Mouse (Mus musculus): ENCODE measurements around the gene Gpr39.

GRCm38 (mm10) chr1:125701773-125702172 lies 25.0 kb downstream of the Gpr39 start:
- no peak for TF ChIP-seq POLR2A (IDR thresholded peaks at IDR 0.05; ENCODE audit: borderline replicate concordance, extremely low read depth, low read depth, low read length)
- no peak for TF ChIP-seq CTCF (IDR thresholded peaks at IDR 0.05; ENCODE audit: insufficient read depth, low read length)

Measured in lung, adult 2 months (tissue).